Mouse (Mus musculus) C2C12 (cell line): Measurements from ENCODE around the gene Osbpl8. TPM values are rescaled to one million over a fixed set of nuclear protein-coding genes. Genes with fewer than 3 reads are reported as not detected.

ENCODE experiments used
- H3K27me3 ChIP-seq: one replicate; pipeline ENCODE4 v1.6.1; 2011; ENCODE audit not compliant: control insufficient read depth, insufficient read depth, insufficient read length
- H3K36me3 ChIP-seq: one replicate; pipeline ENCODE4 v1.6.1; 2011; ENCODE audit not compliant: control insufficient read depth, insufficient read depth
- H3K4me3 ChIP-seq: one replicate; pipeline ENCODE4 v1.5.1; 2011; ENCODE audit warnings: mild to moderate bottlenecking, control low read depth; ENCODE audit not compliant: poor library complexity, insufficient read depth, severe bottlenecking
- H3K79me2 ChIP-seq: one replicate; pipeline ENCODE4 v1.6.1; 2011; ENCODE audit not compliant: control insufficient read depth, insufficient read depth
- H3K79me3 ChIP-seq: one replicate; pipeline ENCODE4 v1.6.1; 2011; ENCODE audit warnings: low read depth, control low read depth
- H3ac ChIP-seq: one replicate; pipeline ENCODE3; 2011; ENCODE audit warnings: low read depth; ENCODE audit not compliant: control insufficient read depth, insufficient read length
- CEBPB ChIP-seq: IDR thresholded peaks from one replicate; pipeline ENCODE4 v1.6.1; 2011; ENCODE audit warnings: low read depth, mild to moderate bottlenecking, control low read depth, moderate library complexity
- CTCF ChIP-seq: IDR thresholded peaks from one replicate; pipeline ENCODE4 v1.5.1; 2011; ENCODE audit not compliant: control insufficient read depth, insufficient read depth, insufficient read length
- FOSL1 ChIP-seq: IDR thresholded peaks from one replicate; pipeline ENCODE4 v1.8.0; 2011; ENCODE audit warnings: mild to moderate bottlenecking, low read length; ENCODE audit not compliant: poor library complexity, insufficient read depth, severe bottlenecking
- MAX ChIP-seq: IDR thresholded peaks from one replicate; pipeline ENCODE4 v1.6.1; 2011; ENCODE audit warnings: mild to moderate bottlenecking, control low read depth
- MYOD1 ChIP-seq: IDR thresholded peaks from one replicate; pipeline ENCODE4 v1.6.1; 2011; ENCODE audit warnings: low read depth; ENCODE audit not compliant: control insufficient read depth, insufficient read length
- MYOG ChIP-seq: IDR thresholded peaks from one replicate; pipeline ENCODE4 v1.6.1; 2011; ENCODE audit not compliant: control insufficient read depth, insufficient read length; ENCODE audit errors: extremely low read depth
- USF1 ChIP-seq: IDR thresholded peaks from one replicate; pipeline ENCODE4 v1.6.1; 2011; ENCODE audit warnings: low read depth, mild to moderate bottlenecking, control low read depth, moderate library complexity
- polyA plus RNA-seq: library from polyadenylated mRNA; unstranded; fragments of >200 nt; fragmentation: generic; extraction: Trizol; gene quantifications from one replicate; pipeline ENCODE4 v1.2.1, GENCODE M21; 2012; ENCODE audit warnings: missing spikeins

Gene Osbpl8
- polyA plus RNA-seq, 1 experiment, result 2.8 TPM

DNA sequence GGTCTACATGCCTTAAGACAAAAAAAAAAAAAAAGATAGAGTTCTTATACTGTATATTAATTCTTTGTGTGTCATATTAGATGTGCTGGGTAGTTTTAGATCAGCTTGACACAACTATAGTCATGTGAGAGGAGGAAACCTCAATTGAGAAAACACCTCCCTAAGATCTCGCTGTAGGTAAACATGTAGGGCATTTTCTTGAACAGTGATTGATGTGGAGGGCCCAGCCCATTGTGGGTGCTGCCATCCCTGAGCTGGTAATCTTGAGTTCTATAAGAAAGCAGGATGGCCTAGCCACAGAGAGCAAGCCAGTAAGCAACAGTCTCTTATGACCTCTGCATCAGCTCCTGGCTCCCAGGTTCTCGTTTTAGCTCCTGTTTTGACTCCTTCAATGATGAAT is 50.1 kb downstream of the Osbpl8 start:
- H3ac ChIP-seq, result no peak overlapping the region
- H3K79me3 ChIP-seq, result no peaks in the 10 kb centered on the region
- H3K4me3 ChIP-seq, result no peak overlapping the region
- H3K36me3 ChIP-seq, result no peaks in the 10 kb centered on the region
- TF ChIP-seq MYOG (no peak), CEBPB (no peak), CTCF (no peak), MYOD1 (no peak), MAX (no peak), FOSL1 (no peak), USF1 (no peak)
- no peaks in the 10 kb centered on the region for H3K27me3 ChIP-seq
- H3K79me2 ChIP-seq, result peaks cover 7% of the 10 kb centered on the region

DNA sequence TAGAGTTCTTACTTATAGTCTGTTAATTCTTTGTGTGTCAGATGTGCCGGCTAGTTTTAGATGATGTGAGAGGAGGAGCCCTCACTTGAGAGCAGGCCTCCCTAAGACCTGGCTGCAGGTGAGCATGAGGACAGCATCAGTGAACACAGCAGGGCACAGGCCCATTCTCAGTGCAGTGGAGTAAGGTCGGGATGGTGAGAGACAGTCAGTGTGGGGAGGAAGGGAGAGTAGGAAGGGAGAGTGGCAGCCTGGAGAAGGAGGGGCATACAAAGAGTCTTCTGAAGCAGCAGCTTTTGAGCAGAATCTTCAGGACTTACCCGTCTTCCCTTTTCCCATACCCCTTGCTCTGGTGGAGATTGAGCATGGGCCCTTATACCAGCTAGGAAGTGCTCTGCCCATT is 51.0 kb downstream of the Osbpl8 start:
- Histone ChIP-seq H3K36me3 (no peaks in the 10 kb centered on the region), H3K27me3 (no peaks in the 10 kb centered on the region), H3K79me2 (peaks cover 7% of the 10 kb centered on the region), H3K4me3 (no peak overlapping the region), H3ac (no peak overlapping the region), H3K79me3 (no peaks in the 10 kb centered on the region)
- no peak for TF ChIP-seq MYOG
- no peak for TF ChIP-seq CTCF
- TF ChIP-seq CEBPB, result no peak
- no peak for TF ChIP-seq USF1
- no peak for TF ChIP-seq MAX
- TF ChIP-seq MYOD1, result no peak
- no peak for TF ChIP-seq FOSL1

DNA sequence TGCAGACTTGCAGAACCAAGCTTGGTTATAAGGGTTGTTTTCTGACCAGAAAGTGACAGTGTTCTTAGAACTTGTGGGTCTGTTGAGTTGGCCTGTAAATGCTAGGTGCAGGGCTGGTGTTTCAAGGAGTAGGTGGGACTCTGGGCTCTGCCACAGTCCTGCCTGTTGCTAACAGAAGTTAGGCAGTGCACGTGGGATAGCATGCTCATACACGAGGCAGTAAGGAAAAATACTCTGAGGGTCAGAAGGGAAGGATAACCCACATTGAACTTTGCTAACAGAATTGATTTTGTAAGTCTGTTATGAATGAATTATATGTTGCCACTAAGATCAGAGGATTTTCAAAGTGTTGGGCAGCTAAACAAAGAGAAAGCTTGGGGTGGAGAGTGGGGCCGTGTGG is 51.6 kb downstream of the Osbpl8 start:
- no peaks in the 10 kb centered on the region for H3K27me3 ChIP-seq
- no peak for TF ChIP-seq CTCF

DNA sequence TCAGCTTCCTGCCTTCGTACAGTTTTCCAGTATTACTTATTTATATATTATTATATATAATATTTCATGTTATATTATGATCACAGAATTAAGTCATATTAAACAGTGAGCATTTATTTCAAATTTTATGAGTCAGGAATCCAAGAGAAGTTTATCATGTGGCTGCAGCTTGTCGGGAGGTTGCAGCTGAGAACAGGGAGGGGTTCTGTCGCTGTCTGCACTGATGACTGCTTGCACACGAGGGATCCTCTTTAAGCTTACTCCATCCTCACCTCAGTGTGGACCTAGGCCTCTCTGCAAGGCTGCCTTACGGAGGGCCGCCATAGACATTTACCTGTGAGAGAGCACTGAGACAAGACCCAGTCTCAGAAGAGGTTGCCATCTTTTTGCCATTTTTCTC is 58.0 kb downstream of the Osbpl8 start:
- TF ChIP-seq MYOG (no peak), MYOD1 (no peak), CTCF (no peak), CEBPB (no peak), FOSL1 (no peak), MAX (no peak), USF1 (no peak)
- no peak overlapping the region for H3K4me3 ChIP-seq
- H3K79me3 ChIP-seq, result no peaks in the 10 kb centered on the region

More for the DNA sequence above, 51.6 kb downstream of the Osbpl8 start:
- Histone ChIP-seq H3K36me3 (no peaks in the 10 kb centered on the region), H3ac (no peak overlapping the region), H3K79me2 (peaks cover 7% of the 10 kb centered on the region), H3K4me3 (no peak overlapping the region), H3K79me3 (no peaks in the 10 kb centered on the region)

DNA sequence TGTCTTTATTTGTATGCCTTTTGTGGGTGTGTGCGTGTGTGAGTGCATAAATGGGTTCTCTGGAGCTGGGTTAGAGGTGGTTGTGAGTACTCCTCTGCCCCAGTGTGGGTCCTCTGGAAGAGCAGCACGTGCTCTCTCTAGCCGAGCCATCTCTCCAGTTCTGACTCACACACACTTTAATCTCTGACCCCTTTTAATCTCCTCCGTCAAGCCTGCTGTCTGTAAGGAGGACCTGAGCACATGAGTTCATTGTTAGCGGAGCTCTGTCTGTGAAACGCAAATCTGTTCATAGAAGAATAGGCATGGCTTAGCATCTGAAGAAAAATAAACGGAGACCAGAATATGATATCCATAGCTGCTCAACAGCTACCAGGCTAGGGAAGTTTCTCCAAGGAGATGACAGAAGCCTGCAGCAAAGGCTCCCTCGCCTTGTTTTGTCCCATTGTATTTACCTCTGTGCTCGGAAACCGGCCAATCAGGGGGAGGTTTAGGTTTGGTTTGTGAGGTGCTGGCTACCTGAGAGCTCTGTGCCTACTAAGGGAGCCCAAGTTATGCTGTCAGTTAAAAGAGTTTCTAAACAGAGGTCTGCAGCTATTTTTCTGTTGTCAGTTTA is 58.8 kb downstream of the Osbpl8 start:
- no peak overlapping the region for H3ac ChIP-seq
- no peak overlapping the region for H3K4me3 ChIP-seq
- peaks cover 9% of the 10 kb centered on the region for H3K79me2 ChIP-seq
- TF ChIP-seq MAX, result no peak
- TF ChIP-seq FOSL1, result no peak
- no peak for TF ChIP-seq CEBPB
- TF ChIP-seq MYOG, result no peak
- no peak for TF ChIP-seq CTCF
- no peak for TF ChIP-seq USF1
- TF ChIP-seq MYOD1, result no peak
- H3K79me3 ChIP-seq, result peaks cover 2% of the 10 kb centered on the region
- no peaks in the 10 kb centered on the region for H3K36me3 ChIP-seq
- no peaks in the 10 kb centered on the region for H3K27me3 ChIP-seq

More for the DNA sequence above, 58.0 kb downstream of the Osbpl8 start:
- Histone ChIP-seq H3K36me3 (no peaks in the 10 kb centered on the region), H3K27me3 (no peaks in the 10 kb centered on the region), H3ac (no peak overlapping the region), H3K79me2 (peaks cover under 1% of the 10 kb centered on the region)

DNA sequence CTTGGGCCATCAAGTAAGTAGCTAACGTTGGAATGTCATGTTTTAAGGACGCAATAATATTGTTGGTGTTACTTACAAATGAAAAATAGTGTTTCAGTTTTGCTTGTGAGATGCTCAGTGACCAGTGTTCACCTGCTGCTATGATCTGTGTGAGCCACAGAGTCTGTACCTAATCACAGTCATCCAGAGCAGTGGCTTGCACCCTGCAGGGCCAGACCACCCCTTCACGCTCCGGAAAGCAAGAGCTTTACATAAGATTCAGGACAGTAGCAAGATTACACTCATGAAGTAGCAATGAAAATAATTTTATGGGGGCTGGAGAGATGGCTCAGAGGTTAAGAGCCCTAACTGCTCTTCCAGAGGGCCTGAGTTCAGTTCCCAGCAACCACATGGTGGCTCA is 60.1 kb downstream of the Osbpl8 start:
- TF ChIP-seq CEBPB (no peak), MAX (no peak), CTCF (no peak), USF1 (no peak), MYOG (no peak), FOSL1 (no peak), MYOD1 (no peak)

More for the DNA sequence above, 60.1 kb downstream of the Osbpl8 start:
- H3K36me3 ChIP-seq, result no peaks in the 10 kb centered on the region
- peaks cover 2% of the 10 kb centered on the region for H3K79me3 ChIP-seq
- H3K4me3 ChIP-seq, result no peak overlapping the region
- no peaks in the 10 kb centered on the region for H3K27me3 ChIP-seq
- no peak overlapping the region for H3ac ChIP-seq
- H3K79me2 ChIP-seq, result peaks cover 15% of the 10 kb centered on the region
